Mouse (Mus musculus): ENCODE results near the gene Lrrtm3. TPM values are rescaled to one million over a fixed set of nuclear protein-coding genes. Genes with fewer than 3 reads are reported as not detected.

The Lrrtm3 gene
- total RNA-seq, 2 experiments from 2014 or later = not detected

DNA sequence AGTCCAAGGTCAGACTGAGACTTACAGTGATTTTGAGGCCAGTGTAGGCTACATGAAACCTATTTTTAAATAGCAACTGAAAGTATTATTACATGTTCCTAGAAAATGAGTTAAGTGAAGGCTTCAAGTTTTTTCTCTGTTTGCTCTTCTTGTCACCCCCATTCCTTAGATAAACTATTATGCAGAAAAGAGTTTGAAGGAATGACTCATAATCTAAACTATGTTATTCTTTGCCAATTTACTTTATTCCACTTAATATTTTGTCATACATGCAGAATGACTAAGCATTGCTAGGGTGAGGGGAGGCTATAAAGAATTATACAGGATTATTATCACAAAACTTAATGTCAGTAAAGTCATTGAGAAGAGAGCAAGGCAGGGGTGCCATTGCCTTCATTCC, 181.2 kb downstream of the Lrrtm3 start:
- no peak for ATAC-seq (ENCODE audit: poor library complexity, severe bottlenecking)

DNA sequence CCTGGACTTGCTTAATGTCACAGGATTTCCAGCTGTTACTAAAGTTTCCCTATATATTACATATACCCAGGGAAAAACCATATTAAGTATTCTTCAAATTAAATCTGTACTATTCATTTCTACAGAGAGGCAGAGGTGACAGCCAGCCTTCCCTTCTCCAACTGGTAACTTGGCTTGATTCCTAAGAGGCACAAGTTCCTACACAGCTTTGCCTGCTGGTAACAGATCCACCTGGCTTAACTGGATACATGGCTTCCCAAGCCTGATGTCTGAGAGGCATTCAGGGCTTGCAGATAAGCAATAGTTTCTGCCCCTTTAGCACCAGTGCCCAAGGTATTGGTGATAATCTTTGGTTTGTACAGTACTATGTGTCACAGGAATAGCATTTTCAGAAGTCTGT, 190.2 kb downstream of the Lrrtm3 start:
- ATAC-seq (ENCODE audit: poor library complexity, severe bottlenecking) = no peak

DNA sequence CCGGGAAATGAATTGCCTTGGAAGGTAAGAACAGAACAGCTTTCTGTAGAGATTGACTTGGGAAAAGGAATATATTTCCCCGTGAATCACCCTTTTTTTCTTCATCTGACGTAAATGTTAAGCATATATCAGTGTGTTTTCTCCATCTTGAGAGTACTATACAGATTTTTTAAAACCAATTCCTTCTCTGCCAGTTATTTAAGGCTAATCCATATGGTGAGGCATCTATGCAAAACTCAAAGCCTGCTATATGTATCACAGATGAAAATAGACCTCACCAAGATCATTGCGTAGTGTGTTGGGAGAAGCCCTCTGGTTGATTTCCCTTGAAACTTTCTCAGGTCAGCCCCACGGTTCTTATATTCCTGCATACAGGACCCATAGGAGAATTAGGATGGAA, 195.5 kb downstream of the Lrrtm3 start:
- no peak for ATAC-seq (ENCODE audit: poor library complexity, severe bottlenecking)

DNA sequence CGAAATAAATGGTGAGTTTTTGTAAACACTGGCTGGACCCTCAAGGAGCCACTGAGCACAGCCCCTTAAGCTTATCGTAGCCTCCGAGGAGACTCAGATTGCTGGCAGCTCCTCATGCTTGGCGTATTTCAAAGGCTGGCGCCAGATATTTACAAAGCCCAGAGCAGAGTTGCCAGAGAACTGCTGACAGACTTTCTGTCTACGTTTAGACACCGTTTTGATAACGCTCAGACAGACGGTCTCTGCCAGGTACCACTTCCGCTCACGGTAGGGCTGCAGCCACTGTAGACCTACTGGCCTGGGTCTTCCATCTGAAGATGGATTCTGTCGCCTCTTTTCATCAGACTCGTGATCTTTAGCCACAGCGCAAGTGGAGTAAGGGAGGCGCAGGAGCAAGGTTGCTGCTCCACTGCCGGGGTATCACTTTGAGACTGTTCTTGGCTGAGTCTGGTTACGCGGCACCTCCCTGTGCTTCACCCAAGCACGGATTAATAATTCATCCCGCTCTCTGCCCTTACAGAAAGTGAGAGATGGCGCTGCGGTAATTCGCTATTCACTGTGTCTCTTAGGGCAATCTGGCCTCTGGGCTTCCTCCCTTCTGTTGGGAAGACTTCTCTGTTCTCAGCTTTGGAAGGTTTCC, 203.5 kb downstream of the Lrrtm3 start:
- no peak for ATAC-seq (ENCODE audit: poor library complexity, severe bottlenecking)

DNA sequence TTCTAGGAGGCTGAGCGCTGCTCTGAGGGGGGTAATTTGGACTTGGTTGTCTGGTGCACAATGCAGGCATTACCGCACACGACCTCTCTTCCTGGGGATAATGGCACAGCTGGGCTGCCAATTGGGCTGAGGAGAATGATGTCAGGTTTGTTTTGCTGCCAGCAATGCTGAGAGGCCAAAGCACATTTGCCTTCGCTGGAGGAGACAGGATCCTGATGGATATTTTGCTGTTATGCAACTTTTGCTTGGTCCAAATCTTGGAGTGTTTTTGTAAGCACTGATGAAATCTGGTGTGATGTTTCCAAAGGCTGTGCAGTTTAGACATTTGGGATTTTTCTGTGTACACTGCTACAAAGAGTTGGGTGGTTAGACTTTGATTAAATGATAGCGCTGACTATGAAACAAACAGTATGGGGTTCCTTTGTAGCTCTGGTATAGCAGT, 209.6 kb downstream of the Lrrtm3 start:
- ATAC-seq (ENCODE audit: poor library complexity, severe bottlenecking) = no peak

Other genes with a start within 250 kb of the Lrrtm3 start
- gene Gm10118, start 162.8 kb downstream of the Lrrtm3 start, total RNA-seq (2015) = not detected in 2 replicates
- gene Gm10118, start 162.8 kb downstream of the Lrrtm3 start, total RNA-seq (2017) = not detected in 2 replicates

Data from megakaryocyte, adult 5-6 weeks (primary cell).